Mouse (Mus musculus) lung, adult 2 months (tissue): ENCODE results near the gene Etfdh.

ENCODE experiments used
- CTCF ChIP-seq: fragments of 200-500 bp; IDR thresholded peaks from 2 replicates; pipeline ENCODE4 v1.5.1; 2011; ENCODE audit warnings: mild to moderate bottlenecking, low read length, control low read depth; ENCODE audit not compliant: insufficient read depth
- POLR2A ChIP-seq: fragments of 200-500 bp; IDR thresholded peaks from 2 replicates; pipeline ENCODE4 v1.6.1; 2011; ENCODE audit warnings: low read depth, mild to moderate bottlenecking, control low read depth, low read length, borderline replicate concordance; ENCODE audit errors: extremely low read depth

GRCm38 (mm10) chr3:79591793-79592471 lies 37.4 kb downstream of the Etfdh start:
- TF ChIP-seq POLR2A: no peak
- TF ChIP-seq CTCF: no peak
